Mouse (Mus musculus) left cerebral cortex, adult 18-20 months (tissue): ENCODE measurements around the gene Mfn1. TPM values are rescaled to one million over a fixed set of nuclear protein-coding genes. Genes with fewer than 3 reads are reported as not detected.
A peak's percentile ranks its signal among the peaks of the same experiment; 100 is the strongest.

ENCODE experiments used
- DNase-seq, 2 experiments: peaks; one replicate each; pipeline ENCODE4 v3.0.0; 2021 to 2022; ENCODE audit warnings: low spot score in 2 of 2, mixed read lengths in 1 of 2
- total RNA-seq, 2 experiments: library from RNA; stranded (reverse); gene quantifications; 2 replicates each; pipeline ENCODE4 v1.2.3; 2021

The Mfn1 gene
- total RNA-seq, 2 experiments from 2014 or later, result 88.3 to 104 TPM

GRCm38 (mm10) chr3:32601055-32601454, 71.8 kb downstream of the Mfn1 start:
- DNase-seq, result no peak

GRCm38 (mm10) chr3:32609233-32609632, 80.0 kb downstream of the Mfn1 start:
- no peak for DNase-seq

- peak; percentile 54 to 69 for DNase-seq
Measured at GRCm38 (mm10) chr3:32610560-32610959, 81.3 kb downstream of the Mfn1 start.

- DNase-seq, result no peak
Measured at GRCm38 (mm10) chr3:32611606-32612170, 82.4 kb downstream of the Mfn1 start.

GRCm38 (mm10) chr3:32614786-32615185, 85.5 kb downstream of the Mfn1 start:
- DNase-seq, result no peak

- DNase-seq, result no peak
Measured at GRCm38 (mm10) chr3:32615376-32615775, 86.1 kb downstream of the Mfn1 start.

- DNase-seq, result no peak
Measured at GRCm38 (mm10) chr3:32616006-32616330, 86.7 kb downstream of the Mfn1 start.

GRCm38 (mm10) chr3:32616331-32617052, 87.2 kb downstream of the Mfn1 start, which contains the start of gene Gnb4:
TSS of gene Gnb4 (minus strand) at chr3:32616585.
- DNase-seq, result peak; percentile 12 to 26

GRCm38 (mm10) chr3:32617053-32617642, 87.9 kb downstream of the Mfn1 start:
- DNase-seq, result no peak

- DNase-seq, result no peak
Measured at GRCm38 (mm10) chr3:32621658-32622057, 92.4 kb downstream of the Mfn1 start.

- no peak for DNase-seq
Measured at GRCm38 (mm10) chr3:32622106-32622505, 92.8 kb downstream of the Mfn1 start.

- DNase-seq, result no peak
Measured at GRCm38 (mm10) chr3:32628141-32628540, 98.9 kb downstream of the Mfn1 start.

Other genes starting within 250 kb of the Mfn1 start
- gene Zmat3, start 163.5 kb upstream of the Mfn1 start, total RNA-seq, result 10 to 100 TPM; 76.3 to 78.7 TPM
- 10 to 100 TPM; 62.0 to 71.2 TPM for gene Pik3ca, start 131.8 kb upstream of the Mfn1 start, total RNA-seq
- under 1 TPM in 1 of 2 experiments, not detected in 1; 0.35 TPM for gene Kcnmb3, start 37.2 kb upstream of the Mfn1 start, total RNA-seq
- 10 to 100 TPM; 33.5 to 33.8 TPM for gene Zfp639, start 19.2 kb upstream of the Mfn1 start, total RNA-seq
- gene Gnb4, start 87.1 kb downstream of the Mfn1 start, total RNA-seq, result 10 to 100 TPM; 29.2 to 31.4 TPM
- 10 to 100 TPM; 14.9 to 15.8 TPM for gene Actl6a, start 176.8 kb downstream of the Mfn1 start, total RNA-seq
- 100 to 1,000 TPM; 201 to 213 TPM for gene Ndufb5, start 207.5 kb downstream of the Mfn1 start, total RNA-seq
- gene Mrpl47, start 208.1 kb downstream of the Mfn1 start, total RNA-seq, result 10 to 100 TPM; 19.4 to 23.0 TPM